Mouse (Mus musculus) right cerebral cortex, postnatal 4 days (tissue): ENCODE measurements around the gene Parg.
"Not testable (repeated sequence)": the region's sequence is repeated elsewhere in the genome, so short reads cannot be mapped to it uniquely, and the experiment has no call there.

Experiments used
- DNase-seq: peaks from one replicate; pipeline ENCODE4 v3.0.0-alpha.2; 2022

The Parg gene

DNA sequence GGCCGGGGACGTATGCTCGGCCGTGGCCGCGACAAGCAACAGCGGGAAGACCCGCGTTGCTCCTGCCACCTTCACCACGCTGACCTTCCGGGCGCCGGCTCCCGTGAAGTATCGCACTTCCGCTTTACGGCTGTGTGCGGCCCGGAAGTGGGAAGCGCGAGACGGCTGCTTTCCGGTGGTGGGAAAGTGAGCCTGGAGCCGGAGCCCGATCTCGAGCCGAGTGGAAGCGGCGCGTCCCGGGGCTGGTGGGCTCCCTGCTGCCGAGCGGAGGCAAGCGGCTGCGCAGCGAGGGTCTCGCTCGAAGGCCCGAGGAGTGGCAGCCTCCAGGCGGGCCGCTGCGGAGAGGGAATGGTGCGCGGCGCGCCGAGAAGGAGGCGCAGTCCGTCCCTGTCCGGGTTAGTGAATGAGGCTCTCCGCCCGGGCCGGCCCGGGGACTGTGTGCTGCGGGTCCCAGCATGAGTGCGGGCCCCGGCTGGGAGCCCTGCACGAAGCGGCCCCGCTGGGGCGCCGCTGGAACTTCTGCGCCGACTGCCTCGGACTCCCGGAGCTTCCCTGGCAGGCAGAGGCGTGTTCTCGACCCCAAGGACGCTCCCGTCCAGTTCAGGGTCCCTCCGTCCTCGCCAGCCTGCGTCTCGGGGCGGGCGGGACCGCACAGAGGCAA is at the start of gene Parg, which contains the start of gene Timm23:
Parg (plus strand) TSS at position 159 of the 661 bp plus-strand sequence.
Timm23 (minus strand) TSS at position 108 of the 661 bp plus-strand sequence.
- DNase-seq, result peak; percentile 84

DNA sequence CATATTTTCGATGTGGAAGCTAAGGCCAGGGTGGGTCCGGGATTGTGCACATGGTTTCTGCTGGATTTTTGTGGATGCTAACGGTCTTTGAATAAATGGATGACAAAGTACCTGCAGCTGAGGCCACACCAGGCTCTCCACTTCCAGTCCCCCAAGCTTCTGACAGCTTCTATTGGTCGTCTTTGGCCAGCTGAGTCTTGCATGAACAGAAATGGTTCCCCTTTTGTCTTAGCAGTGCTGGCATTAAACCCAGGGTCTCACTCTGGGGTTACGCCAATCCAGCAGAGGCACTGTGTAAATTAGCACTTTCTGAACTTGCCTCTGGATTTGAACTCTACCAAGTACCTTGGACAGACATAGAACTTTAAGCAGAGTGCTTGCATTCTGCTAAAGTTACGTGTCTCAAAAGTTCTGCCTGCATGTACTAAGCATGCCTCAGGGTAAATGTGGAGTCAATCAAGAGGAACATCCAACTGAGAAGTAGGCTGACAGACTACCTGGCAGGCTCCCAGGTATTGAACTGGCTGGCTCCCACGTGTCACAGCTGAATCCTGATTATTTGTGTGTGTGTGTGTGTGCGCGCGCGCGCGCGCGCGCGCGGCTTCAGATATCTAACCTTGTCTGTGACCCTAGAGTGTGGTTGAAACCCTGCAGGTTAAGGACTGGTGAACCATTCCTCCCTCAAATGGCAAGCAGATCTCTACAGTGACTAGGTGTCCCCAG is 49.3 kb upstream of the Parg start:
- no peak for DNase-seq

DNA sequence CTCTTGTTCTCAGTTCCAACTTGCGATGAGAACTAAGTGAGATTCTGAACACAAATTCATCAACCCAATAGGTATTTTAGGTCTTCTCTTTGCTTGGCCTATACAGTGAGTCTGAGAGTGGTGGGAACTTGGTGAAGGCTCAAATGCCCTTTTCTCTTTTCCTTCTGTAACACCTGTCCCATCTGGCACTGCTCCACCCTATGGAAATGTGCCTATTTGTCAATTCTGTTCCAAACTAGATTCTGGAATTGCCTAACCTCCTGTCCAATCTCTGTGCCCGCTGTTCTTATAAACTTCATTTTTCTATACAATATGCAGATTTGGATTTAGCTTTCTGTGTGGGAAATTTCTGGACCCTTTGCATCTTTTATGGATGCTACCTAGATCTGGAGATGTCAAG is 48.6 kb upstream of the Parg start:
- no peak for DNase-seq

DNA sequence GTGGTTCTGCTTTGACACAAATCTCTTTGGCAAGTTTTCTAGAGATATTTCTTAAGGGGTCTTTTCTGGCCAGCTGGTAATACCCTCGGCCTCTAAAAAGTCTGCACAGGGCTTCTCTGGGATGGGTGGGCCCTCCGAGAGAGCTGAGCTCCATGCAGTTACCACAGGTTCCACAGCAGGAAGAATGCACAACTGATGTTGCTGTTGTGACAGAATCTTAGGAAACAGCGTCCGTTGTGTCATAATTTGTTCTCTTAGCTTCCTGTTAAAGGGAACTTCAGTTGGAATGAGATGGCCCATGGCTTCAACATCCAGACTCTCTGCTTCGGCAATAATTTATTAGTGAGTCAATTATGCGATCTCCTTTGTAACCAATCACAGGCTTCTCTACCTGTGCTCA is 47.0 kb upstream of the Parg start:
- DNase-seq, result no peak

DNA sequence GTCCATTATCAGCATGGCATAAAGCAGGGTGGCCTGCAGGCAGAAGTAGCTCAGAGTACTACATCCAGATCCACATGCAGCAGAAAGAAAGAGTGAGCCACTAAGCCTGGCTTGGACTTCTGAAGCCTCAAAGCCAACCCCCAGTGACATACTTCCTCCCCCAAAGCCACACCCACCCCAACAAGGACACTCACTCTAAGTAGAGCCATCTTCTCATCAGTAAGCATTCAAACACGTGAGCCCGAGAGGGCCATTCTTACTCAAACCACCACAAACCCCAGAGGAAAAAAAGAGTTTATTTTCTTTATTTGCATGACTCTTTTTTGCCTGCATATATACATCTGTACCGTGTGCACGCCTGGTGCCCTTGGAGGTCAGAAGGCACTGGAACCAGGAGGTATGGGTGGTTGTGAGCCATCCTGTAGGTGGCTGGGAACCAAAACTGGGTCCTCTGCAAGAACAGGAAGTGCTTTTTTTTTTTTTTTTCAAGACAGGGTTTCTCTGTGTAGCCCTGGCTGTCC is 42.5 kb upstream of the Parg start:
- peak; percentile 3 for DNase-seq

DNA sequence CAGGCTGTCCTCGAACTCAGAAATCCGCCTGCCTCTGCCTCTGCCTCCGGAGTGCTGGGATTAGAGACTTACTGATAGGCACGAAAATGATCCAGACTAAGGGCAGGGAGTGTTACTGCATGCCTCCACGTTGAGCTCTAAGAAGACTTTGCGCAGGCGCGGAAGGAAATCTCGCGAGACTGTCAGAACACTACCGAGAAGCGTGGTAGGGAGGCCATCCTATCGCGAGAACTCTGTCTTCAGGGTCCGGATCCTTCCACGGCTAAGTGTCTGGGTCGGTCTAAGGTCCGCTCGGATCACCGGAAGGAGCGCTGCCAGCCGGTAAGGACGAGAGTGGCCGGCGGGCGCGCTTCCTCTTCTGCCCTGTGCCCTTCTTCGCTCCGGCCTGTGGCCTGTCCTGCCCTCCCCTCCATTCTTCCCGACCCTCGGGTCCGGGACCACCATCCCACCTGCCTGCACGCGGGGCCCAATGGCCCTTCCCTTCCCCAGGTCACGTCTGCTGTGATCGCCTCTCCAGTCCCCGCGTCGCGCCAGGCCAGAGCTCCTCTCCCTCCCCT is 42.0 kb upstream of the Parg start, which contains the start of gene Ncoa4:
Ncoa4 (plus strand) TSS at position 176 of the 557 bp plus-strand sequence.
- peak; percentile 98 for DNase-seq

DNA sequence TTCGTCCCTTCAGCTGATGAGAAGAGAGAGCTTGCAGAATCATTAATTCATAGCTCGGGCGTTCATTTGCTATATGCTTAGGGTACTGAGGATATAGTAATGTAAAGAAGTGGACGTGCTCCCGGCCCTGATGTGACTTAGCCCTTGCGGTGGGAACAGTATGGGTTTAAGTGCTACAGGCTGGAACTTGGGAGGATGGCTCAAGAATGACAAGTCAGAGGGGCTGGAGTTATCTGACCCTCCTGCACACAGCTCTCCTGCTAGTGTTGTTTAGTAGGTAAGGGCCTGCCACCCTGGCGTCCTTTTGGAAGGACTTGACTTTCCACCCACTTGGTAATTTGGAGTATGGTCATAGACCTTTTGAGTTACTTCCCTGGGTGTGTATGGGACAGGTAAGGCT is 41.2 kb upstream of the Parg start:
- DNase-seq, result no peak

DNA sequence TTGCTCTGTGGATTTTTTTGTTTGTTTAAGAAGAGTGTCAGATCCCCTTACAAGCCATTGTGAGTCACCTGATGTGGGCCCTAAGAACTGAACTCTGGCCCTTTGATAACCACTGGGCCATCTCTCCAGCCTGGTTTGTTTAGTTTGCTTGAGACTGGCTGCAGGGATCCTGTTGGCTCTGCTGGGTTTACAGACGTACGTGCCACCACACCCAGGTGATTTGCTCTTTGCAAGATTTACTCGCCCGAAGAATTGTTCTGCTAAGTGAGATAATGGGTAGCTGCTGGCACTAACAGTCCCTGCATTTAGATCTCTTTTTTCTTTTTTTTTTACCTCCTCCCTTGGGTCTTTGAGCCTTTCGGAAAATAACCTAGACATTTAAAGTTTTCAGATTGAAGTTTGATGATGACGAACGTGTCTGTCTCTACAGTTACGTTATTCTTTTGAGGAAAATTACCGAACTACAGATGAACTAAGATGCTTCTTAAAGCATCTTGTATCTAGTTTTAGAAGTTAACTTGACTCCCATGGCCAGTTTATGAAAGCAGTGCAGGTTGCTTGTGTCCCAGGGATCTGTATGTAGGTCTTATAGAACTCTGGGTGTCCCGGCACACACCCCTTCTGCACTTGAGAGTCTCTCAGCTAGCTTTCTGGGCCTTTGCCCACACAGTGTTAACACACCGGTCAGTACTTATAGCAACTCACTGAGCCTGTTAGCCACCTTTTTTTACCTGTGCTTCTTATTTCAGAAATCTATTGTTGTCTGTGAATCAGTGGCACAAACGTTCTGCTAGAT is 40.5 kb upstream of the Parg start:
- no peak for DNase-seq

DNA sequence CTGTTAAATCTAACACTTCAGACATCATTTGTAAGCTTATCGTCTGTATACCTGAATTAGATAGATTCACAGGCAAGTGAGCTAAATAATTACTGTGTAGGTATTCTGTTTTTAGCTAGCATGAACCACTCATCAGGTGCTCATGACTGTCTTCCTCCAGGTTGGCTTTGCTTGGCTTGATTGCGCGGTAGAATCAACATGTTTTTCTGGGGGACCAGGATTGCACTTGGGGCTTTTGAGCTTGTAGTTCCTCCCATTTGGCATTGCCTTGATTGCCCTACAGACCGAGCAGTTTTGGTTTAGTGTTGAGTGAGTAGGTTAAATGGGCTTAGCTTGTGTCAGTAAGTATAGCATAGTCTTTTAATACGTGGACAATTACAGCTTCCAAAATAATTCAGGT is 39.5 kb upstream of the Parg start:
- no peak for DNase-seq

DNA sequence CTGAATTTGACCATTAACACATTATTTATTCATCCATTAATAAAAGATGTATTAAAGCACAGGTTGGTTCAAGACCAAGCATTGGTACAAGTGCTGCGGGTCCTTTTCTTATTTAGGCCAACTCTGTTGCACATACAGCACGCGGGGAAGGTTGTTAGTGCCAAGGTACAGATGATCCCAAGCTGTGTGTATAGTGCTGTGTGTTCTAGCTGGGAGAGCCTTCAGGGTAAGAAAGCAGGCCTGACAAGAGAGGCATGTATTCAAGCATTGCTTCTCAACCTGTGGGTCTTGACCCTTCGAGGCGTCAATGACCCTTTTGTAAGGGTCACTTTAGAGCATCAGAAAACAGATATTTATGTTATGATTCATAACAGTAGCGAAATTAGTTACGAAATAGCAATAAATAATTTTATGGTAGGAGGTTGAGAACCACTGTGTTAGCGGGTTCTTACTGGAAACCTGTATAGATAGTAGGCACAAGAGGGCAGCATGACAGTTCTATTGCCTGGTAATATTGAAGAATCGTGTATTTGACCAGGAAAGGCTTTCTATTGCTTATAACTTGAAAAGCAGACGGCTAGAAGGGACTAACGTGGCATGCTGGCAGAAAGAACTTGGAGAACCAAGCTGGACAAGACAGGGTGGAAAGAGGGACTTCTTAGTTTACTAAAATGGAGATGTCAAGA is 38.4 kb upstream of the Parg start:
- DNase-seq, result no peak

DNA sequence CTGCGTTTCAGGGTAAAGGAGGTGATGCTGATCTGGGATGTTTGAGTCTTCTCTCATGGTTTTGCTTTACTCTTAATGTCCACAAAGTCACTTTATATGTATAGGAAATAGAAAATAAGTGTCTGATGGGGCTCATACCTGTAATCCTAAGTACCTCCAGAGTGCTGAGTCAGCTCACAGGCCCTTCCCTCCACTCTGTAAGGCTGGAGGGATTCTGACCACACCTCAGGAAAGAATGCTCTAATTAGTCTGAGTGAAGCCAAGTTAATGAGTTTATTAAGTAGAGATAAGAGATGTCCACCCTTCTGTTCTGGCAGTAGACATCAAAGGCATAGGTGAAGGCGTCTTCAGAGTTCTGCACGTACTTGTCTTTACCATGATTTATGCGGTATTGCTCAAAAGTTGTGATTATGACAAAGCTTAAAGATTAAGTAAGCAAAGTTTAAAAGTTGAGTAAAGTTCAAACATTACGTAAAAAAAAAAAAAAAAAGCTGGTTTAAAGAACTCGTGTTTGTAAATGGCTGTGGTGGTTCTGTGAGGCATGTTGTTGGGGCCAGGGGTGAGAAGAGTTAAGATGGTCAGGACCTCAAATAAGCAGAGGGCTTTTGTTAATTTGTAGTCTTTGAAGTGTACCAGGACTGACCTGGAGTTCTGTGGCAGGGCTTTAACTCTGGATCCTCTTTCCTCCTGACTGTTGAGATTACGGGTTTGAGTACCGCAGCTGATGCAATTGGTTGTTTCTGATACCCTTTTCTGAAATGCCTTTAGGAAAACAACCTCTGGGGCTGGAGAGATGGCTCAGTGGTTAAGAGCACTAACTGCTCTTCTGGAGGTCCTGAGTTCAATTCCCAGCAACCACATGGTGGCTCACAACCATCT is 37.3 kb upstream of the Parg start:
- DNase-seq, result no peak

DNA sequence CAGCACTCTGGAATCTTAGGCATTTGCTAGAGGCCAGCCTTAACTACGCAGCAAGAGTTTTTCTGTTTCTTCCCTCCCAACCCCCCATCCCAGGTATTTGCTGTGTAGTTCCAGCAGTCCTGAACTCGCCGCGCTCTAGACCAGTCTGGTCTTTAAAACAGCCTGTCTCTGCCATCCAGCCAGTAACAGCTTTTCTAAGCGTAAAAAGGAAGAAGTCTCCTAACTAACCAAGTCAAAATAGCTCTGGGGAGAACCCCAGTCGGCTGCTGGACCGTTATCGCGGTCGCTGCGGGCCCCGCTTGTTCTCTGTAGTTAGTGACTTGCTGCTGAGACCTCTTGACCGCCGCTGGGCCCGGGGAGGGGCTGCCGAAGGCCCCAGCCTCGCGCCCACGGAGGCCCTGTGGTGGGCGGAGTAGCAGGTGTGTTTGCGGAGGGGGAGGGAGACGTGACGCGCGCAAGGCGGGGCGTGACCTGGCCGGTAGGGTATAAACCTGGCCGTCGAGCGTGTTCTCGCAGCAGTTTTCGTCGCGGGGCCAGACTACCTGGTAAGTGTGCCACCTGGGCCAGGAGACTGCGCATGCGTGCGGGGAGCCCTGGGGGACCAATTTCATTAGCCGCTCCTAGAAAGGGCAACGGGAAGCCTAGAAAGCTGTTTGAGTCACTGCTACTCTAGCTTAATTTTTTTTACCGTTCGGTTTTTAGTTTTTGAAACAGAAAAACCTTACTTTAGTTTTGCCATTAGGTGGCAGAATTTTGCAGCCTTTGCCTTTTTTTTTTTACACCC is 36.3 kb upstream of the Parg start:
- DNase-seq, result peak; percentile 32

DNA sequence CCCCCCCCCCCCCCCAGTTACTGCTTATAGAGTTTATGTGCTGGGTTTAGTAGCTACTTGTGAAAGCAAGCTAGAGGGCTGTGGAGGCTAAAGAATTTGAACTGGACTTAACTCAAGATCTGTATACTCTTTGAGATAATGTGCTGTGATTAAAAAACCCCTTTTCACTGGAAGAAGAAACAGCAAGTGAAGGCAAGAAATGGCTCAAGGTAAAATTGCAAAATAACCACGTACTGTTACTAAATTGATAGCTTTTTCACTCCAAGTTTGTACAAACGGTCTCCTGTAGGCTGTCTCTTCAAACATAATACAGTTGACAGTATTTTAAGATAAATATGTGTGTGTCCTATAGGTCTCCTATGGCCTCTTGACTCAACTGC is 35.7 kb upstream of the Parg start:
- DNase-seq, result no peak

DNA sequence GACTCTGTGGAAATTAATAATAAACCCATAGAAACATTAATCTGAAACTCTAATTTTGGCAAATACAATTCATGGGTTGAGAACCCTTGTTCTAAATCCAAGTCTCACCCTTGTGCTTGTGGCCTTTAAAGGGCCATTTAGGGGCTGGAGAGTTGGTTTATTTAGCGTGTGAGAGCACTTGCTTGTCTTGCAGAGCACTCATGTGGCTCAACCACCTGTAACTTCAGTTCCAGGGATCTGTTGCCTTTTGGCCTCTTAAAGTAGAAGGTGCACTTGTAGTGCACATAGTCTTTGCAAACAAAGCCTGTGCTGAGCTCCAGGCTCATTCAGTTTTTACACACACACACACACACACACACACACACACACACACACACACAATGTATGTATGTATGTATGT is 34.9 kb upstream of the Parg start:
- DNase-seq, result no peak

DNA sequence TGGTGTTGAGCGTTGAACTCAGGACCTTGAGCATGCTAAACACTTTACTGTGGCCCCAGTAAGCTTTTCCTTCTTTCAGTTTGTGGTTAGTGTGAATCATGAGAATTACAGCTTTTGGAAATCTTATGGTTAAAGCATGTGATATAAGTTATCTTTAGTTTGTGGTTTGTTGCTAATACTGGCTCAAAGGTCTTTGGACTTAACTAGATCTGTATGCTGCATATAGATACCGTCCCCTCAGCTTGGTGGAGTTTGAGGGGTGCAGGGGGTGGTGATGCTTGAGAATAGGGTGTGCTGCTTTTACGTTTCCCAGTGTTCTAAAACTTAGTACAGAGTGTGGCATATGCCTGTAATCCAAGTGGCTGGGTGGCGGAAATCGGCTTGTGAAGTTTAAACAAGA is 34.4 kb upstream of the Parg start:
- no peak for DNase-seq

DNA sequence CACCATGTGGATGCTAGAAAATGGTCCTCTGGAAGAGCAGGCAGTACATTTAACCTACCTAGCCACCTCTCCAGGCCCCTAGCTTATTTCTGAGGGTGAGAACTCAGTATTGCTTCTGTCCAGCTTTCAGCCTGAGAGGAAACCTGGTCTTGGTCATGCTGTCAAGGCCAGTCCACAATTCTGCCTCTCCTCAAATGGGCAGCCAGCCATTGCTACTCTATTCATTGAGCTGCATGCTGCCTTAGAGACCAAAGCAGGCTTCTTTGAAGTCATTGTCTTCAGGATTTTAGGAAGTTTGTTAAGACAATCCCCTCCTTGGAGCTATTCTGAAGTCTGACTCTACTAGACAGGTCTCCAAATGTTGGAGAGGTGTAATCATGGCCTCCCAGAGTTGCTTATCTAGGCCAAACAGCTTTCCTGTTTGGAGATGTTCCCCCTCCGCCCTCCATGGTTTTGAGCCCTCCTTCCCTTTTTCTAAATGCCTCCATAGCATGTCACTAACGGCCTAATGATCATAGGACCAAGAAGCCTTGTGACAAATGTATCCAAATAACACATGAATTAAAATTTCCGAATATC is 33.0 kb upstream of the Parg start:
- DNase-seq, result no peak

DNA sequence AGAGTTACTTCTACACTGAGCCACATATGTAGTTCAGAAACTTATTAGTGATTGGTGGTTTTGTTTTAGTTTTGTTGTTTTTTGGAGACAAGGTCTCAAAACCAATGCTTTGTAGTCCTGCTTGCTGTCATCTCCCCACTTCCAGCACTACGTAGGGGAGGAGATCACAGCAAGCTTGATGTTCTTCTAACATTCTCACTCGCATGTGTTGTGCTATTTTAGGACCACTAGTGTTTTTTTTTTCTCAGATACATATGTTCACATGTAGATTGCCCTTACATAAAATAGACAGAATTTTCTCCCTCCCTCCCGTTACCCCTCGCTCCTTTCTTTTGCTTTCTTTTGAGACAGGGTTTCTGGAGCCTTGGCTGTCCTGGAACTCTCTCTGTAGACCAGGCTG is 31.6 kb upstream of the Parg start:
- DNase-seq, result no peak

DNA sequence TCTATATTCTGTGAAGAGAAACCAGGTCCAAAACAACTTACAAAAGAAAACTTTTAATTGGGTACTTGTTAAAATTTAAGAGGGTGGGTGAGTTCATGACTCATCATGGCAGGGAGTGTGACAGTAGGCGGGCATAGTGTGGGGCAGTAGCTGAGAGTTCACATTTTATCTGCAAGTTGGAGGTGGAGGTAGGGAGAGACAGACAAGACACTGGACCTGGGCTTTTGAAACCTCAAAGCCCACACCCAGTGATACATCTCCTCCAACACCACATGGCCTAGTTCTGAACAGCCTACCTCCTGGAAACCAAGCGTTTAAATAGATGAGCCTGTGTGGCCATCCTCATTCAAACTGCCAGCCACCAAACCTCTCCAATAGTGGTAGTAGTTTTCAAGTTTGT is 26.4 kb upstream of the Parg start:
- no peak for DNase-seq

DNA sequence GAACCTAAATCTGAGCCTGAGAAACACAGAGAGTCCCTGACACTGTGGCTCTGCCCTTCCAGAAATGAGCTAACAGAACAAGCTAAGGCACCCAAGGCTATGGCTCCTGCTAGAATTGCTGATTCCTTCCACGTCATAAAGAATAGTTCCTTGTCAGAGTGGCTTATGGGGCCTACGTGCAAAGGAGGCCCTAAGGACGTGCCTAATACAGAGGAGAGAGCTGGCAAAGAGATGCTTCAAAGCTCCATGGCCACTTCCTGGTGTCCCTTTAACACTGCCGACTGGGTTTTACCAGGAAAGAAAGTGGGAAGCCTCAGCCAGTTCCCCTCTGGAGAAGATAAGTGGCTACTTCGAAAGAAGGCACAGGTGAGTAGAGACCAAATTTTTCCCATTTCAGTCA is 25.2 kb upstream of the Parg start:
- not testable (repeated sequence) for DNase-seq
